Mouse (Mus musculus): Measurements from ENCODE around the gene Gse1. TPM values are rescaled to one million over a fixed set of nuclear protein-coding genes. Genes with fewer than 3 reads are reported as not detected.

Gene Gse1
- total and polyA plus RNA-seq, 3 experiments, result 23.6 to 128 (median 66.9) TPM

DNA sequence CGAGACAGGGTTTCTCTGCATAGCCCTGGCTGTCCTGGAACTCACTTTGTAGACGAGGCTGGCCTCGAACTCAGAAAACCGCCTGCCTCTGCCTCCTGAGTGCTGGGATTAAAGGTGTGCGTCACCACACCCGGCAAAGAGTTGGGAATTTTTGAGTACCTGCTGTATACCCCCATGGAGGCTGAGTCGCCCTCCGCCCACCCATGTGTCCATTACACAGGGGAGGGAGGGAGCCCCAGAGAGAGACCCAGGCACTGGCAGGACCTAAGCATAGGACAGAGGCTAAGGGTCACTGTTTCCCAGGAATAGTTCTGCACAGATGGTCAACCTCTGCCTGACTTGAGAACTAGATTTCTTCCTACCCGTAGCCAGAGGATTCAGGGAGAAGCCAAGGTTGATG, 279.0 kb downstream of the Gse1 start:
- no peak overlapping the region for H3K4me3 ChIP-seq (ENCODE audit: control insufficient read depth in 1 of 2, insufficient read depth in 1 of 2, low read depth in 2 of 2, low read length in 2 of 2)
- H3K27ac ChIP-seq (ENCODE audit: control insufficient read depth, low read depth, low read length), result no peak overlapping the region
- H3K9me3 ChIP-seq (replicated peaks; ENCODE audit: insufficient read depth, low read length), result no peaks in the 10 kb centered on the region
- no peak for TF ChIP-seq POLR2AphosphoS2 (IDR thresholded peaks at IDR 0.05; ENCODE audit: low read length)
- TF ChIP-seq ETS1 (IDR thresholded peaks at IDR 0.05; ENCODE audit: low read depth, low read length), result no peak
- no peak for TF ChIP-seq TAL1 (IDR thresholded peaks at IDR 0.05; ENCODE audit: low read length)
- TF ChIP-seq CTCF (IDR thresholded peaks at IDR 0.05 in 2 of 3, conservative IDR thresholded peaks at IDR 0.05 in 1 of 3; ENCODE audit: control insufficient read depth in 1 of 3, insufficient read depth in 1 of 3, low read depth in 2 of 3, low read length in 3 of 3, poor library complexity in 1 of 3, severe bottlenecking in 1 of 3), result no peak
- no peak for TF ChIP-seq TBP (IDR thresholded peaks at IDR 0.05; ENCODE audit: low read depth, low read length)
- TF ChIP-seq MAZ (IDR thresholded peaks at IDR 0.05; ENCODE audit: low read depth, low read length), result no peak
- no peak for TF ChIP-seq NELFE (IDR thresholded peaks at IDR 0.05; ENCODE audit: low read depth, low read length)
- TF ChIP-seq MYC (IDR thresholded peaks at IDR 0.05; ENCODE audit: low read depth, low read length), result no peak
- TF ChIP-seq MEF2A (IDR thresholded peaks at IDR 0.05; ENCODE audit: extremely low read depth, insufficient replicate concordance, low read depth, low read length, poor library complexity, severe bottlenecking), result no peak
- H3K36me3 ChIP-seq (ENCODE audit: control insufficient read depth in 1 of 2, insufficient read depth in 2 of 2, low read length in 2 of 2), result peaks cover 2 to 32% of the 10 kb centered on the region in 2 experiments; a peak in 3 of 4 replicates
- H3K79me2 ChIP-seq (ENCODE audit: control insufficient read depth, insufficient read depth, low read length, poor library complexity), result peaks cover 98% of the 10 kb centered on the region
- no peak for DNase-seq (ENCODE audit: low read depth, low spot score)
- H3K27me3 ChIP-seq (ENCODE audit: control insufficient read depth in 1 of 2, insufficient read depth in 2 of 2, low read length in 2 of 2), result no peaks in the 10 kb centered on the region
- H3K4me1 ChIP-seq (ENCODE audit: control insufficient read depth in 1 of 2, insufficient read depth in 2 of 2, low read length in 2 of 2), result peaks cover 7 to 21% of the 10 kb centered on the region in 2 experiments; a peak in 3 of 4 replicates
- no peak overlapping the region for H3K9ac ChIP-seq (ENCODE audit: control insufficient read depth, low read depth, low read length, poor library complexity, severe bottlenecking)

DNA sequence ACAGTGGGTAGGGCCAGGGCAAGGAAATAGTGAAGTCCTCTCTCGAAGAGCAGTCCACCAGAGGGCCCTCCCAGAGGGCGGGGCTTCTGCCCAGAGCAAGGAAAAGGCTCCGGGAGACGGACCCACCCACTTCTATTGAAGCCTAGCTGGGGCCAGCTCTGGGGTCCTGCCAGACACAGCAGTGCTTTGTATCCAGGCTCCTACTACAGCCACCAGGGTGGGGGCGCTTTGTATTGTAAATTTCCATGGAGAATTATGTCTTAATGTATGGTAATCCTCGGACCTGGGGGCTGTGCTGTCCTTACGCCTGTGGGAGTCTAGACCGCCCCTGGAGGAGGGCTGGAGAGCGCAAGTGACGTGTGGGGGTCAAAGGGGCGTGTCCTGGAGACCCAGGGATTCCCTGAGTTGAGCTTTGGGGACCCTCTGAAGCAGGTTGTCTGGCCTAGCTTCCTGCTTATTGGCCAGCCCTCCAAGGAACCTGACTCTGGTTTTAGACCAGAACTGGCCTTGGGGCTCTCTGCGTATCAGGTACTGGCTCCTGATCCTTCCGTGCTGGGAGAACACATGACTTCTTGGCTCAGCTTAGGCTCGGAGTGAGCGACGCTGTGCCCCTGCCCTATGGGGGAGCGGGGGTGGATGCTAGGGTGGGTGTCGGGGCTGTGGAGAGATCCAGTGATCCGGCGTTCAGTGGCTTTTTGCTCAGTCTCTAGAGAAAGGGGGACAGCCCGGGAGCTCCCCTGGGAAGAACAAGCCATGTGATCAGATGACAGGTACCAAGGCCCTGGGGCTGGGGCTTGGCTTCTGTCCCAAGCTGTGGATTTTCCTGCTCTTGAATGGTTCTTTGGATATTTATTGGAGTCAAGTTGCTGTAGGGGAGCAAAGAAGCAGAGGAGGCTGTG, 281.1 kb downstream of the Gse1 start:
- no peak overlapping the region for H3K9ac ChIP-seq (ENCODE audit: control insufficient read depth, low read depth, low read length, poor library complexity, severe bottlenecking)
- H3K79me2 ChIP-seq (ENCODE audit: control insufficient read depth, insufficient read depth, low read length, poor library complexity), result peaks cover 98% of the 10 kb centered on the region
- peaks cover 7 to 17% of the 10 kb centered on the region in 2 experiments; a peak in 3 of 4 replicates for H3K4me1 ChIP-seq (ENCODE audit: control insufficient read depth in 1 of 2, insufficient read depth in 2 of 2, low read length in 2 of 2)
- no peaks in the 10 kb centered on the region for H3K9me3 ChIP-seq (replicated peaks; ENCODE audit: insufficient read depth, low read length)
- no peak for TF ChIP-seq UBTF (IDR thresholded peaks at IDR 0.05; ENCODE audit: borderline replicate concordance, insufficient read depth, low read depth, low read length)
- TF ChIP-seq ZKSCAN1 (IDR thresholded peaks at IDR 0.05; ENCODE audit: low read depth, low read length), result no peak
- no peak for TF ChIP-seq ELF1 (IDR thresholded peaks at IDR 0.05; ENCODE audit: low read depth, low read length)
- no peak for TF ChIP-seq TCF12 (IDR thresholded peaks at IDR 0.05; ENCODE audit: low read depth, low read length)
- TF ChIP-seq MEF2A (IDR thresholded peaks at IDR 0.05; ENCODE audit: extremely low read depth, insufficient replicate concordance, low read depth, low read length, poor library complexity, severe bottlenecking), result no peak
- TF ChIP-seq POLR2AphosphoS5 (IDR thresholded peaks at IDR 0.05; ENCODE audit: borderline replicate concordance, low read depth, low read length), result no peak
- TF ChIP-seq POLR2A (IDR thresholded peaks at IDR 0.05; ENCODE audit: control insufficient read depth in 1 of 2, insufficient read depth in 1 of 2, low read depth in 1 of 2, low read length in 2 of 2, poor library complexity in 1 of 2), result no peak
- no peak for TF ChIP-seq TBP (IDR thresholded peaks at IDR 0.05; ENCODE audit: low read depth, low read length)
- no peak for TF ChIP-seq ZNF384 (IDR thresholded peaks at IDR 0.05; ENCODE audit: low read depth, low read length)
- no peak for TF ChIP-seq NELFE (IDR thresholded peaks at IDR 0.05; ENCODE audit: low read depth, low read length)
- no peak for TF ChIP-seq TAL1 (IDR thresholded peaks at IDR 0.05; ENCODE audit: low read length)
- TF ChIP-seq BHLHE40 (IDR thresholded peaks at IDR 0.05; ENCODE audit: borderline replicate concordance, low read depth, low read length), result no peak
- TF ChIP-seq RAD21 (IDR thresholded peaks at IDR 0.05; ENCODE audit: low read depth, low read length), result no peak
- no peak for TF ChIP-seq NRF1 (IDR thresholded peaks at IDR 0.05; ENCODE audit: insufficient read depth, low read depth, low read length, poor library complexity, severe bottlenecking)
- H3K27ac ChIP-seq (ENCODE audit: control insufficient read depth, low read depth, low read length), result no peak overlapping the region
- H3K36me3 ChIP-seq (ENCODE audit: control insufficient read depth in 1 of 2, insufficient read depth in 2 of 2, low read length in 2 of 2), result peaks cover 4 to 25% of the 10 kb centered on the region in 2 experiments; a peak in 3 of 4 replicates
- H3K27me3 ChIP-seq (ENCODE audit: control insufficient read depth in 1 of 2, insufficient read depth in 2 of 2, low read length in 2 of 2), result no peaks in the 10 kb centered on the region
- DNase-seq (ENCODE audit: low read depth, low spot score), result no peak
- H3K4me3 ChIP-seq (ENCODE audit: control insufficient read depth in 1 of 2, insufficient read depth in 1 of 2, low read depth in 2 of 2, low read length in 2 of 2), result no peak overlapping the region

All from MEL (cell line).